Mouse (Mus musculus) kidney, embryonic 15.5 days (tissue): ENCODE measurements around the gene Ksr1. TPM values are rescaled to one million over a fixed set of nuclear protein-coding genes. Genes with fewer than 3 reads are reported as not detected.
"Not testable (repeated sequence)": the region's sequence is repeated elsewhere in the genome, so short reads cannot be mapped to it uniquely, and the experiment has no call there.

ENCODE experiments used
- ATAC-seq: fragments of 200-750 bp; cut with Nextera tagmentation; replicated peaks from 2 replicates; pipeline ENCODE4 v1.8.0; 2017; ENCODE audit warnings: moderate TSS enrichment; ENCODE audit not compliant: low FRiP score
- H3K27ac ChIP-seq: fragments of 300-500 bp; sonication (generic); 2 replicates; pipeline ENCODE4 v1.5.1; 2015; ENCODE audit warnings: mild to moderate bottlenecking, inconsistent platforms
- H3K27me3 ChIP-seq: fragments of 300-500 bp; sonication (generic); 2 replicates; pipeline ENCODE4 v1.6.1; 2015; ENCODE audit warnings: inconsistent platforms
- H3K36me3 ChIP-seq: fragments of 300-500 bp; sonication (generic); 2 replicates; pipeline ENCODE4 v1.6.1; 2015; ENCODE audit warnings: inconsistent platforms
- H3K4me1 ChIP-seq: fragments of 300-500 bp; sonication (generic); 2 replicates; pipeline ENCODE4 v1.6.1; 2015; ENCODE audit warnings: inconsistent platforms
- H3K4me2 ChIP-seq: fragments of 300-500 bp; sonication (generic); 2 replicates; pipeline ENCODE4 v1.6.1; 2015; ENCODE audit warnings: moderate library complexity, mild to moderate bottlenecking, inconsistent platforms
- H3K4me3 ChIP-seq: fragments of 300-500 bp; sonication (generic); replicated peaks from 2 replicates; pipeline ENCODE4 v1.5.1; 2015; ENCODE audit warnings: mild to moderate bottlenecking, inconsistent platforms
- H3K9ac ChIP-seq: fragments of 300-500 bp; sonication (generic); 2 replicates; pipeline ENCODE4 v1.6.1; 2015; ENCODE audit warnings: mild to moderate bottlenecking, inconsistent platforms
- H3K9me3 ChIP-seq: fragments of 300-500 bp; sonication (generic); replicated peaks from 2 replicates; pipeline ENCODE4 v1.6.1; 2016; ENCODE audit warnings: inconsistent platforms
- WGBS: fragments of 180-500 bp; shearing (Covaris S2); methylation state at CpG from one replicate; pipeline ENCODE4 v1.1.7; 2015; ENCODE audit warnings: mixed read lengths; 5-methylcytosine and 5-hydroxymethylcytosine counted together
- polyA plus RNA-seq: library from polyadenylated mRNA; unstranded; fragments of >200 nt; fragmentation: Nextera tagmentation; extraction: Ambion mirVana; gene quantifications from 2 replicates; pipeline ENCODE4 v1.2.1, GENCODE M21; 2015

Ksr1 gene
- polyA plus RNA-seq, 1 experiment from 2014 or later = 3.3 TPM

DNA sequence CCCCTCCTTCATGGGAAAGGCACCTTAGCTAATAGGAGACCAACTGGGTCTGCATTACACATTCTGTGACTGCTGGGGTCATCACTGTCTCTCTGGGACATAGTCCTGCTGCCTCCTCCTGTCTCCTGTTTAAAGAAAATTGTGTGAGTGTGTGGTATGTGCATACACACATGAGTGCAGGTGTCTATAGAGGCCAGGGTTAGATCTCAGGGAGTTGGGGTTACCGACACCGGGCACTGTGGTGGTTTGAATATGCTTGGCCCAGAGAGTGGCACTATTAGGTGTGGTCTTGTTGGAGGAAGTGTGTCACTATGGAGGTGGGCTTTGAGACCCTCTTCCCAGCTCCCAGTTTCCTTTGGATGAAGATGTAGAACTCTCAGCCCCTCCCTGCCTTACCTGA, 133.7 kb downstream of the Ksr1 start:
- Histone ChIP-seq H3K4me3 (no peak overlapping the region), H3K9me3 (no peaks in the 10 kb centered on the region), H3K36me3 (peaks cover 7% of the 10 kb centered on the region), H3K27ac (no peak overlapping the region), H3K9ac (no peak overlapping the region), H3K4me2 (no peak overlapping the region), H3K27me3 (no peaks in the 10 kb centered on the region), H3K4me1 (peaks cover 23% of the 10 kb centered on the region)
- 98% methylated on average over 2 of the region's 2 CpGs for WGBS
- ATAC-seq = no peak

DNA sequence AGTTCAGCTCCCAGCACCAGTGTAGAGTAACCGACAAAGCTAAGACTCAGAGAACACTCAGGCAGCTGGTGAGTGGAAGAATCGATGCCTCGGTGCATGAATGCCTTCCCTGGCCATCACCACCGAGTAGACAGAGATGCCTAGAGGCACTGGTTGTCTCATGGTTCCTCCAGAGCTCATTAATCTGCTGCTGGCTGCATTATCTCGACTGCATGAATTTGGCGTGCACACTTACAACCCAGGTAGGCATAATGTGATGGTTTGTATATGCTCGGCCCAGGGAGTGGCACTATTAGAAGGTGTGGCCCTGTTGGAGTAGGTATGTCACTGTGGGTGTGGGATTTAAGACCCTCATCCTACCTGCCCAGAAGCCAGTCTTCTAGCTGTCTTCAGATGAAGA, 137.3 kb downstream of the Ksr1 start:
- H3K9ac ChIP-seq = no peak overlapping the region
- H3K4me3 ChIP-seq = no peak overlapping the region
- peaks cover 8% of the 10 kb centered on the region; the same call in 1 of the 2 replicates for H3K4me1 ChIP-seq
- no peaks in the 10 kb centered on the region for H3K9me3 ChIP-seq
- H3K27ac ChIP-seq = no peak overlapping the region
- no peak overlapping the region for H3K4me2 ChIP-seq
- no peaks in the 10 kb centered on the region for H3K27me3 ChIP-seq
- ATAC-seq = no peak
- WGBS = 91% methylated on average over 7 of the region's 7 CpGs
- H3K36me3 ChIP-seq = no peaks in the 10 kb centered on the region

DNA sequence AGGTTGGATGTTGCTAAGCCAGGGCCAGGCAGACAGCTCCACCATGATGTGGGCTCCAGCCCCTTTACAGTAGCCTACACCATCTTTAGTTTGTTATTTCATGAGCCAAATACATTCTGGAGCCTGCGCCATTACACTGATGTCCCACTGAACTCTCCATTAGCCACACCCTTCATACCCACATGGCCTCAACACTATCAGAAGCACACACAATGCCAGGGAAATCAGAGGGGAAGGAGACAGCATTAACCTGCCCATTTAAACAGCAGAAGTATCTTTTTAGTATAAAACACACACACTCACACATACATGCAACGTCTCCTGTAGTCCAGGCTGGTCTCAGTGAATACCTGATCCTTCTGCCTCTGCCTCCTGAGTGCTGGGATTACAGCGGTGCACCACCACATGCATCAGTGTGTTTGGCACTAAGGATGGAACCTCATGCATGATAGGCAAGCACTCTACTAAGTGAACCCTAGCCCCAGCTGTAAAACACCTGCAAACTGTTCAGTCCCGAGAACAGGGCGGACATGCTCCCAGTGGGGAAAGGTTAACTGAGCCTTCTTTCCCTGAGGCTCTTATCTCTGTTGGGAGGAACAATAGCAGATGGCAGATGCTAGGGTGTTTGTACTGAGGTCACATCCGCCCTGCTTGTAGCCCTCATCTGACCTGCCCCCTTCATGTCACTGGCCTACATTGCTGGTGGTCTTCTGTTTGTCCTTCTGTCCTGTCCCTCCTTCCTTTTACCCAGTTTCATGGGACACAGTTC, 138.0 kb downstream of the Ksr1 start:
- Histone ChIP-seq H3K4me2 (no peak overlapping the region), H3K27ac (no peak overlapping the region), H3K27me3 (no peaks in the 10 kb centered on the region), H3K9ac (no peak overlapping the region), H3K4me3 (no peak overlapping the region), H3K9me3 (no peaks in the 10 kb centered on the region), H3K4me1 (peaks cover 14% of the 10 kb centered on the region), H3K36me3 (no peaks in the 10 kb centered on the region)
- 74% methylated on average over 6 of the region's 6 CpGs for WGBS
- no peak for ATAC-seq

DNA sequence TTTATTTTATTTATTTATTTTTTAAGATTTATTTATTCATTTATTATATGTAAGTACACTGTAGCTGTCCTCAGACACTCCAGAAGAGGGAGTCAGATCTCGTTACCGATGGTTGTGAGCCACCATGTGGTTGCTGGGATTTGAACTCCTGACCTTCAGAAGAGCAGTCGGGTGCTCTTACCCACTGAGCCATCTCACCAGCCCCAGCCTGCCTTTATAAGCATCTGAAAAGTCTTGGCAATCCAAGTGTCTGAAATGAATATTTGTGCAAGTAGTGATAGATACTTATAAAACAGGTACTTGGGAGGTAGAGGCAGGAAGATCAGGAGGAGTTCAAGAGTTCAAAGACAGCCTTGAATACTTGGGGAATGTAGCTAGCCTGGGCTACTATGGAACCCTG, 138.9 kb downstream of the Ksr1 start:
- not testable (repeated sequence) for H3K27me3 ChIP-seq, H3K9ac ChIP-seq, H3K4me3 ChIP-seq, H3K27ac ChIP-seq, H3K9me3 ChIP-seq, H3K36me3 ChIP-seq, ATAC-seq, H3K4me2 ChIP-seq
- 84% methylated on average over 3 of the region's 3 CpGs for WGBS
- peaks cover 22% of the 10 kb centered on the region for H3K4me1 ChIP-seq

DNA sequence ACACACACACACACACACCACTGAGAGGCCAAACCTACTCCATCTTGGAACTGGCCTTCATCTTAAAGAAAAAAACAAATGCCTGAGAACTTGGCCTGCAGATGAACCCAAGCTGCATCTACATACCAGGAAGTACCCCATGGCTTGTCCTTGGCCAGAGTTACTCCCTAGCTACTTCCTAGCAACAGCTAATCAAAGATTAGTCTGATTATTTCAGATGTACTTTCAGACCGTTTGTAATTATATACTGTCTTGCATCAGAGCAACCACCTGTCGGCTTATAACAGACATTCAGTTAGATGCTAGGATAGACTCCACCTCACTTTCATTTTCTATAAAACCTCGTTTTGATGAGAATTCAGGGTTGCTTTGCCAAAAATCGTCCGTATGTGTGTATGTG, 139.8 kb downstream of the Ksr1 start:
- Histone ChIP-seq H3K9me3 (no peaks in the 10 kb centered on the region), H3K27me3 (no peaks in the 10 kb centered on the region), H3K4me1 (peaks cover 27% of the 10 kb centered on the region), H3K36me3 (no peaks in the 10 kb centered on the region), H3K4me3 (no peak overlapping the region), H3K9ac (no peak overlapping the region), H3K27ac (no peak overlapping the region), H3K4me2 (no peak overlapping the region)
- ATAC-seq = no peak
- WGBS = 66% methylated on average over 5 of the region's 5 CpGs

DNA sequence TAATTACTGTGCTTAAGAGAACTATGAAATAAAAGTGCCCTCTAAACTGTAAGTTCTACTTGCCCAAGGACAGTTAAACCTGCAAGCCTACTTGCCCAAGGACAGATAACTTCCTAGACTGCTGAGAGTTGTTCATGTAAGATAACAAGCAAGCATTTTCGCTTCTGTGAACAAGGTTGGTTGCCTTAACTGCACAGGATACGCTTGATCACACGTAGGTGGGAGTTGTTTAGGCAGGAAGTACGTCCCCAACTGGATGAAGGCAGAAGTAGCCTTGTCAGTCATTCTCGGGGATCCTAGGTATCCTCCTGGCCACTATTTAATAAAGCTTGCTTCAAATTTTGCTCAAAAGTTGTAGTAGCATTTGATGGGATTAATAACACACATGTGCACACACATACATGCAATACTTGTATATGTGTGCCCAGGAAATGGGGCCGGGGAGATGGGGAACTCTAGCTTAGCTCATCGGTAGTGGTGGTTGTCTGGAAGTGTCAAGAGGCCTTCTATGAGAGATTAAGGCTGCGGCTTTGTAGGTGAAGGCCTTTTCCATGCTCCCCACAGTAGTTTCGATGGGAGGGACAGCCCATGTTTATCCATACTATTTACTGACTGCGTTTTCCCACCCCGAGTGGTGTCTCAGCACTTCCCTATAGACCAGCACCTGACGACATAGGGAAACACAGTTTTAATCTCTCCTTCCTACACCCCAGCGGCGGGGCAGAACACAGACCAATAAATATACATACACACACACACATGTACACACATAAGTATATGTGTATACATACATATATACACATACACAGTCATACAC, 140.4 kb downstream of the Ksr1 start:
- ATAC-seq = no peak
- H3K9ac ChIP-seq = no peak overlapping the region
- H3K36me3 ChIP-seq = no peaks in the 10 kb centered on the region
- no peaks in the 10 kb centered on the region for H3K9me3 ChIP-seq
- H3K4me1 ChIP-seq = peaks cover 27% of the 10 kb centered on the region
- H3K4me3 ChIP-seq = no peak overlapping the region
- no peak overlapping the region for H3K27ac ChIP-seq
- H3K27me3 ChIP-seq = no peaks in the 10 kb centered on the region
- H3K4me2 ChIP-seq = no peak overlapping the region
- WGBS = 79% methylated on average over 14 of the region's 14 CpGs

DNA sequence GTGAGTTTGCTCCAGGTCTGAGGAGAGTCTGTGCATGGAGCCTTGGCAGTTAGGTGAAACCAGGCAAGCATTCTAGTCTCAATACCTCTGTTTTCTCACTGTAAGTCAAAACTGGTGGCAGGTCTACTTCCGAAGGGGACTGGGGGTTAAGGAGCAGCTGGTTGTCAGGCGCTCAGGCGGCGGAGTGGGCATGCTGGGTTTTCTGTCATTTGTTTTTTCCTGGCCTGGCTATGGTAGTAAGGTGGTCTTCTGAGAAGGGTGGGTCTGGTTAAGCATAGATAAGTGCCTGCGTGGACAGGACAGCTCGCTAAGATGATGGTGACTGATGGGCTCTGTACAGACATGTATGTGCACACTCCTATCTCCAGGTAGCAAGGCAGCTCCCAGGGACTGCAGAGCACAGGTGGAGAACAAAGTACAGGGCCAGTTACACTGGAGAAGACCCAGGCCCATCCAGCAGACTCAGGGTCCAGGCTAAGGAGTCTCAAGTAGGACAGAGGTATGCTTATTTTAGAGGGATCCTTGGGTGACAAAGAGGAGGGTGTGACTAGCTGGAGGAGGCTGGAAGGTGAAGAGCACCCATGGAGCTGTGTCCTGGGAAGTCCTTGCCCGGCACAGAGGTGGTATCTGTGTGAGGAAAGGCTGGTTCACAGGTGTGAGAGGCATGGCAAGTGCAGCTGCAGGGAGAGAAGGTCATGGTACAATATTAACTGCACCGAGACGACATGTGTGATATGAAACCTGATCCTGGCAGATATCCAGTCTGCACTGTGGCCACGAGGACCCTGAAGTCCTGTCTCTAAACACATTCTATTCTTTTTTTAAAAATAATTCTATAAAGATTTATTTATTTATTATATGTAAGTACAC, 142.2 kb downstream of the Ksr1 start:
- no peaks in the 10 kb centered on the region for H3K27me3 ChIP-seq
- no peak overlapping the region for H3K9ac ChIP-seq
- no peaks in the 10 kb centered on the region for H3K9me3 ChIP-seq
- peak overlapping the region; percentile 84; the same call in 1 of the 2 replicates for H3K27ac ChIP-seq
- no peak overlapping the region for H3K4me2 ChIP-seq
- no peaks in the 10 kb centered on the region for H3K36me3 ChIP-seq
- ATAC-seq = no peak
- WGBS = 71% methylated on average over 10 of the region's 10 CpGs
- H3K4me1 ChIP-seq = peaks cover 27% of the 10 kb centered on the region
- H3K4me3 ChIP-seq = no peak overlapping the region

DNA sequence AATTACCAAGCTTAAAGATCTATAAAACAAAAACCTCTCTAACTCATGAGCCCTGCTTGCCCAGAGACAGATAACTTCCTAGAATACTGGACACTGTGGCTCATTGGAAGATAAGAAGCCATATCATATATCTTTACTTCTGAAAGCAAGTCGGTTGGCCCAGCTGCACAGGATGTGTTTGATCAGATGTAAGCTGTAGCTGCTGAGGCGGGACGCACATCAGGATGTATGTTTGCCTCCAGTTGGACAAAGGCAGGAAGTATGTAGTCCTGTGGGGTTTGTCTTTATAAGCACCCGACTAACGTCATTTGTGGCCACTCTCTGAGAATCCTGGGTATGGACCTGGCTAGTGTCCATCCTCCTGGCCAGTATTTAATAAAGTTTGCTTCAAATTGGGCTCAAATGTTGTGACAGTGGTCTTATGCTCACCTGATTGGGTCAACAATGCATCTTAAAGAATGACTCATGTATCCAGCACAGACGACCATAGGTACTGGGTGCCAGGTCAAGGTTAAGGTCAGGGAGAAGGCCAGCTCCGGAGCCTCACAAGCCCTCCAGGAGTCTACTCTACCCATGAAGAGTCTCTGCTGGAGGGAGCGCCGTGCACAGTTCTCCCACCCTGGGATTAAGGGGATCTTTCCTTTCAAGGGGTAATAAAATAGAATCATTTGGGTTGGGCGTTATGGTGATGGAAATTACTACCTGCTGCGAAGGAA, 143.0 kb downstream of the Ksr1 start:
- peak; percentile 62; the same call in 1 of the 2 replicates for ATAC-seq
- Histone ChIP-seq H3K36me3 (no peaks in the 10 kb centered on the region), H3K4me2 (no peak overlapping the region), H3K9me3 (no peaks in the 10 kb centered on the region), H3K4me3 (no peak overlapping the region), H3K27ac (peak overlapping the region; percentile 84), H3K9ac (no peak overlapping the region), H3K4me1 (peaks cover 27% of the 10 kb centered on the region), H3K27me3 (no peaks in the 10 kb centered on the region)
- 44% methylated on average over 11 of the region's 11 CpGs for WGBS

DNA sequence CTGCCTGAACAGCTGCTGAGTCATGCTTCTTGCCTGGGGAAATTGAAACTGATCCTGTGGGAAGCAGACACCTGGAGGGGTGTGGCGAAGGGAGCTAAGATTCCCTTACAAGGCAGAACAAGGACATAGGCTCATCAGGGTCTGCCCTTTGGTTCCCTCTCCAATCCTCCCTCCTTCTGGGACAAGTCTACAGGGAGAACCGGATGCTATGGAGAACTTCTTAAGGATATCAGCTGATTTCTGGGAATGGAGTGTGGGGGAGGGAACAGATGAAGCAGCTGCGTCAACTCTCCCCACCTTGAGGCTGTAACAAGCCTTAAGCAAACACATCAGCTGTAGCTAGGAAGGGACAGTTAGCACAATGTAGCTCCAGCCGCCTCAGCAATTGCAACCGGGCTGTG, 143.7 kb downstream of the Ksr1 start:
- ATAC-seq = 0 out of 2 replicates have a peak, but pooled peaks have one; percentile 36
- H3K9ac ChIP-seq = no peak overlapping the region
- H3K36me3 ChIP-seq = no peaks in the 10 kb centered on the region
- H3K4me2 ChIP-seq = no peak overlapping the region
- 36% methylated on average over 5 of the region's 5 CpGs for WGBS
- no peaks in the 10 kb centered on the region for H3K27me3 ChIP-seq
- H3K9me3 ChIP-seq = no peaks in the 10 kb centered on the region
- H3K4me1 ChIP-seq = peaks cover 27% of the 10 kb centered on the region
- H3K4me3 ChIP-seq = no peak overlapping the region
- H3K27ac ChIP-seq = peak overlapping the region; percentile 84

DNA sequence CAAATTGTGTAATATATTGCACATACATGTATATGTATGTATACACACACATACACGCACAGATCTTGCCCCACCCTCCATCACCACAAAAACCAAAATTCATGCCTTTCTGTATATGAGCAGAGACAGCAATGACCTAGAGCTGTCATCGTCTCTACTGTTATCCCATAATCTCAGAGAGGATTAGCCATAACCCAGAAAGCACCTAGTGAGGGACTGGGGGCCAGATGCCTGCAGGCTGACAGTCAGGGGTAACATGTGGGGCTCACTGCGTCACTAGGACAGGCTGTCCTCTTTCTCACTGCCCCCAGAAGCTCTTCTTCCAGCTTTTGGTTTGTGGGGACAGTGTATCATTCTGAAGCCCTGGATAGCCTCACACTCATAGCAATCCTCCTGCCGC, 144.3 kb downstream of the Ksr1 start:
- H3K9me3 ChIP-seq = 0 out of 2 replicates have a peak, but pooled peaks cover 3% of the 10 kb centered on the region
- no peaks in the 10 kb centered on the region for H3K27me3 ChIP-seq
- no peak overlapping the region for H3K4me3 ChIP-seq
- no peak for ATAC-seq
- no peaks in the 10 kb centered on the region for H3K36me3 ChIP-seq
- no peak overlapping the region for H3K9ac ChIP-seq
- H3K27ac ChIP-seq = peak overlapping the region; percentile 84; the same call in 1 of the 2 replicates
- peaks cover 27% of the 10 kb centered on the region for H3K4me1 ChIP-seq
- 88% methylated on average over 4 of the region's 4 CpGs for WGBS
- H3K4me2 ChIP-seq = no peak overlapping the region

DNA sequence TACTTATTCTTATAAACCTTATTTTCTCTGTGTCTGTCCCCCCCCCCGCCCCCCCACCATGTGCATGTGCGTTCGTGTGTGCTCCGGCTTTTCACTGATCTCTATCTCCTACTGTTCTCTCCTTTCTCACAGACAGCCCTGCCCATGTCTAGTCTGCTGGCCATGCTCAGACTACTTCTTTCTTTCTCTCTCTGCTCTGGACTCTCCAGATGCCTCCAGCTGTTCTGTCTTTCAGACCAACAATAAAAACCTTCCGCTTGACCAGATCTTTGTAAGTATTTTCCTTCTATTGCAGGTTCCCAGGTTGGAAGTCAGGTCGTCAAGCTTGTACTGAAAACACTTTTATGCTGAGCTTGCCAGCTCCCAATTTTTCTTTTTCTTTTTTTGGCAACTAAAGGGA, 147.1 kb downstream of the Ksr1 start:
- Histone ChIP-seq H3K27me3 (no peaks in the 10 kb centered on the region), H3K9me3 (0 out of 2 replicates have a peak, but pooled peaks cover 5% of the 10 kb centered on the region), H3K9ac (no peak overlapping the region), H3K4me2 (no peak overlapping the region), H3K36me3 (no peaks in the 10 kb centered on the region), H3K4me1 (peaks cover 23% of the 10 kb centered on the region), H3K4me3 (no peak overlapping the region), H3K27ac (no peak overlapping the region)
- ATAC-seq = no peak
- 56% methylated on average over 6 of the region's 6 CpGs for WGBS
